Mouse (Mus musculus) forebrain, embryonic 11.5 days (tissue): ENCODE data around the gene Bach2. TPM values are rescaled to one million over a fixed set of nuclear protein-coding genes. Genes with fewer than 3 reads are reported as not detected.

ENCODE experiments used
- ATAC-seq: fragments of 200-750 bp; cut with Nextera tagmentation; replicated peaks from 2 replicates; pipeline ENCODE4 v1.8.0; 2017; ENCODE audit warnings: moderate TSS enrichment; ENCODE audit not compliant: low FRiP score
- DNase-seq: peaks from one replicate; pipeline ENCODE4 v3.0.0-alpha.2; 2017; ENCODE audit warnings: low spot score
- H3K27ac ChIP-seq: fragments of 300-500 bp; sonication (generic); 2 replicates; pipeline ENCODE4 v1.5.1; 2014; ENCODE audit warnings: low read depth, low read length
- H3K27me3 ChIP-seq: fragments of 300-500 bp; sonication (generic); 2 replicates; pipeline ENCODE4 v1.6.1; 2014; ENCODE audit warnings: mild to moderate bottlenecking, low read length, mixed read lengths; ENCODE audit not compliant: control insufficient read depth, insufficient read depth
- H3K36me3 ChIP-seq: fragments of 300-500 bp; sonication (generic); 2 replicates; pipeline ENCODE4 v1.6.1; 2014; ENCODE audit warnings: mild to moderate bottlenecking, low read length, moderate library complexity, mixed read lengths; ENCODE audit not compliant: control insufficient read depth, insufficient read depth
- H3K4me1 ChIP-seq: fragments of 300-500 bp; sonication (generic); replicated peaks from 2 replicates; pipeline ENCODE4 v1.6.1; 2014; ENCODE audit warnings: low read length, mixed read lengths; ENCODE audit not compliant: control insufficient read depth, insufficient read depth
- H3K4me2 ChIP-seq: fragments of 300-500 bp; sonication (generic); 2 replicates; pipeline ENCODE4 v1.6.1; 2014; ENCODE audit warnings: low read depth, mild to moderate bottlenecking, low read length, moderate library complexity, mixed read lengths; ENCODE audit not compliant: severe bottlenecking
- H3K4me3 ChIP-seq: fragments of 300-500 bp; sonication (generic); 2 replicates; pipeline ENCODE4 v1.5.1; 2014; ENCODE audit warnings: low read depth, low read length
- H3K9ac ChIP-seq: fragments of 300-500 bp; sonication (generic); 2 replicates; pipeline ENCODE4 v1.6.1; 2014; ENCODE audit warnings: low read length
- H3K9me3 ChIP-seq: fragments of 300-500 bp; sonication (generic); 2 replicates; pipeline ENCODE4 v1.6.1; 2016; ENCODE audit warnings: low read length, mixed read lengths; ENCODE audit not compliant: control insufficient read depth
- WGBS: fragments of 180-500 bp; shearing (Covaris S2); extraction: QIAGEN DNeasy Blood & Tissue Kit; methylation state at CpG from one replicate; pipeline ENCODE4 v1.1.7; 2014; 5-methylcytosine and 5-hydroxymethylcytosine counted together
- polyA plus RNA-seq: library from polyadenylated mRNA; unstranded; fragments of >200 nt; fragmentation: Nextera tagmentation; extraction: Ambion mirVana; gene quantifications from 2 replicates; pipeline ENCODE4 v1.2.1, GENCODE M21; 2014

Bach2 gene
- polyA plus RNA-seq, 1 experiment from 2014 or later = 16.2 TPM

GRCm38 (mm10) chr4:32243458-32243857, 4.9 kb downstream of the Bach2 start:
- DNase-seq (no peak), ATAC-seq (no peak)
- Histone ChIP-seq H3K27ac (no peak overlapping the region), H3K4me2 (0 out of 2 replicates have a peak overlapping the region, but pooled peaks have one; percentile 15), H3K27me3 (peaks cover 3% of the 10 kb centered on the region; the same call in 1 of the 2 replicates), H3K36me3 (no peaks in the 10 kb centered on the region), H3K9ac (no peak overlapping the region), H3K4me1 (peaks cover 29% of the 10 kb centered on the region), H3K4me3 (no peak overlapping the region), H3K9me3 (no peaks in the 10 kb centered on the region)
- 58% methylated on average over 10 of the region's 10 CpGs for WGBS

- Histone ChIP-seq H3K27me3 (peaks cover 3% of the 10 kb centered on the region; the same call in 1 of the 2 replicates), H3K4me3 (no peak overlapping the region), H3K4me1 (peaks cover 32% of the 10 kb centered on the region), H3K9me3 (no peaks in the 10 kb centered on the region), H3K4me2 (no peak overlapping the region), H3K9ac (no peak overlapping the region), H3K27ac (peak overlapping the region; percentile 41; the same call in 1 of the 2 replicates), H3K36me3 (no peaks in the 10 kb centered on the region)
- no peak for ATAC-seq
- WGBS = 50% methylated on average over 18 of the region's 18 CpGs
- DNase-seq = no peak
These were observed 5.6 kb downstream of the Bach2 start for GRCm38 (mm10) chr4:32244092-32244745.

- Histone ChIP-seq H3K9me3 (no peaks in the 10 kb centered on the region), H3K9ac (no peak overlapping the region), H3K4me1 (peaks cover 39% of the 10 kb centered on the region), H3K4me3 (no peak overlapping the region), H3K4me2 (no peak overlapping the region), H3K27ac (no peak overlapping the region), H3K36me3 (no peaks in the 10 kb centered on the region), H3K27me3 (peaks cover 2% of the 10 kb centered on the region; the same call in 1 of the 2 replicates)
- ATAC-seq = no peak
- DNase-seq = no peak
- 89% methylated on average over 6 of the region's 6 CpGs for WGBS
These were observed 7.0 kb downstream of the Bach2 start for GRCm38 (mm10) chr4:32245586-32245985.

- no peak overlapping the region for H3K4me2 ChIP-seq
- H3K4me3 ChIP-seq = no peak overlapping the region
- no peaks in the 10 kb centered on the region for H3K27me3 ChIP-seq
- H3K27ac ChIP-seq = no peak overlapping the region
- no peaks in the 10 kb centered on the region for H3K36me3 ChIP-seq
- DNase-seq (no peak), ATAC-seq (no peak)
- no peaks in the 10 kb centered on the region for H3K9me3 ChIP-seq
- H3K4me1 ChIP-seq = peaks cover 43% of the 10 kb centered on the region
- H3K9ac ChIP-seq = no peak overlapping the region
- 85% methylated on average over 6 of the region's 6 CpGs for WGBS
These were observed 7.4 kb downstream of the Bach2 start for GRCm38 (mm10) chr4:32246020-32246419.

GRCm38 (mm10) chr4:32246801-32247200, 8.2 kb downstream of the Bach2 start:
- WGBS = 19% methylated on average over 7 of the region's 7 CpGs
- H3K4me1 ChIP-seq = peaks cover 42% of the 10 kb centered on the region
- ATAC-seq (no peak), DNase-seq (no peak)
- no peaks in the 10 kb centered on the region for H3K36me3 ChIP-seq
- H3K9me3 ChIP-seq = no peaks in the 10 kb centered on the region
- H3K4me3 ChIP-seq = no peak overlapping the region
- no peak overlapping the region for H3K27ac ChIP-seq
- H3K9ac ChIP-seq = no peak overlapping the region
- H3K27me3 ChIP-seq = no peaks in the 10 kb centered on the region
- no peak overlapping the region for H3K4me2 ChIP-seq

- DNase-seq = no peak
- Histone ChIP-seq H3K4me2 (no peak overlapping the region), H3K4me3 (no peak overlapping the region), H3K9me3 (no peaks in the 10 kb centered on the region), H3K9ac (no peak overlapping the region), H3K4me1 (peaks cover 42% of the 10 kb centered on the region), H3K27me3 (no peaks in the 10 kb centered on the region), H3K27ac (no peak overlapping the region), H3K36me3 (no peaks in the 10 kb centered on the region)
- 73% methylated on average over 11 of the region's 11 CpGs for WGBS
- ATAC-seq = no peak
These were observed 9.0 kb downstream of the Bach2 start for GRCm38 (mm10) chr4:32247463-32248113.

GRCm38 (mm10) chr4:32248236-32248635, 9.6 kb downstream of the Bach2 start:
- Histone ChIP-seq H3K4me3 (no peak overlapping the region), H3K9ac (no peak overlapping the region), H3K36me3 (no peaks in the 10 kb centered on the region), H3K4me2 (no peak overlapping the region), H3K4me1 (peaks cover 39% of the 10 kb centered on the region), H3K9me3 (no peaks in the 10 kb centered on the region), H3K27ac (no peak overlapping the region), H3K27me3 (no peaks in the 10 kb centered on the region)
- 0 out of 2 replicates have a peak, but pooled peaks have one; percentile 14 for ATAC-seq
- DNase-seq = peak; percentile 87
- WGBS = 25% methylated on average over 6 of the region's 6 CpGs

- H3K27ac ChIP-seq = peak overlapping the region; percentile 25; the same call in 1 of the 2 replicates
- H3K4me3 ChIP-seq = no peak overlapping the region
- no peak overlapping the region for H3K4me2 ChIP-seq
- no peaks in the 10 kb centered on the region for H3K9me3 ChIP-seq
- H3K9ac ChIP-seq = no peak overlapping the region
- no peaks in the 10 kb centered on the region for H3K27me3 ChIP-seq
- H3K4me1 ChIP-seq = peaks cover 36% of the 10 kb centered on the region
- ATAC-seq (no peak), DNase-seq (peak; percentile 60)
- WGBS = 57% methylated on average over 9 of the region's 9 CpGs
- no peaks in the 10 kb centered on the region for H3K36me3 ChIP-seq
These were observed 10.4 kb downstream of the Bach2 start for GRCm38 (mm10) chr4:32248990-32249393.
